Mouse (Mus musculus) neural tube, embryonic 15.5 days (tissue): ENCODE measurements at regions not wholly inside any gene's neighbourhood (a gene's known extent, or its start where the extent isn't known, plus 50 kb on each side); places are given as distances from the start of the nearest gene placed in this dataset.

Experiments
- ATAC-seq: fragments of 200-750 bp; cut with Nextera tagmentation; 2 replicates; pipeline ENCODE4 v1.8.0; 2017; ENCODE audit warnings: mild to moderate bottlenecking, moderate TSS enrichment, moderate library complexity; ENCODE audit not compliant: low FRiP score
- H3K27ac ChIP-seq: fragments of 300-500 bp; sonication (generic); replicated peaks from 2 replicates; pipeline ENCODE4 v1.5.1; 2015; ENCODE audit warnings: mild to moderate bottlenecking, inconsistent platforms
- H3K27me3 ChIP-seq: fragments of 300-500 bp; sonication (generic); replicated peaks from 2 replicates; pipeline ENCODE4 v1.6.1; 2015; ENCODE audit warnings: inconsistent platforms
- H3K36me3 ChIP-seq: fragments of 300-500 bp; sonication (generic); 2 replicates; pipeline ENCODE4 v1.6.1; 2015; ENCODE audit warnings: inconsistent platforms
- H3K4me1 ChIP-seq: fragments of 300-500 bp; sonication (generic); 2 replicates; pipeline ENCODE4 v1.6.1; 2015; ENCODE audit warnings: inconsistent platforms
- H3K4me2 ChIP-seq: fragments of 300-500 bp; sonication (generic); 2 replicates; pipeline ENCODE4 v1.6.1; 2015; ENCODE audit warnings: inconsistent platforms, mild to moderate bottlenecking, moderate library complexity
- H3K4me3 ChIP-seq: fragments of 300-500 bp; sonication (generic); replicated peaks from 2 replicates; pipeline ENCODE4 v1.5.1; 2015; ENCODE audit warnings: mild to moderate bottlenecking, inconsistent platforms
- H3K9ac ChIP-seq: fragments of 300-500 bp; sonication (generic); replicated peaks from 2 replicates; pipeline ENCODE4 v1.6.1; 2015; ENCODE audit warnings: mild to moderate bottlenecking, inconsistent platforms
- H3K9me3 ChIP-seq: fragments of 300-500 bp; sonication (generic); replicated peaks from 2 replicates; pipeline ENCODE4 v1.6.1; 2016; ENCODE audit warnings: inconsistent platforms
- WGBS: fragments of 180-500 bp; shearing (Covaris S2); methylation state at CpG from one replicate; pipeline ENCODE4 v1.1.7; 2015; ENCODE audit warnings: mixed read lengths; 5-methylcytosine and 5-hydroxymethylcytosine counted together

DNA sequence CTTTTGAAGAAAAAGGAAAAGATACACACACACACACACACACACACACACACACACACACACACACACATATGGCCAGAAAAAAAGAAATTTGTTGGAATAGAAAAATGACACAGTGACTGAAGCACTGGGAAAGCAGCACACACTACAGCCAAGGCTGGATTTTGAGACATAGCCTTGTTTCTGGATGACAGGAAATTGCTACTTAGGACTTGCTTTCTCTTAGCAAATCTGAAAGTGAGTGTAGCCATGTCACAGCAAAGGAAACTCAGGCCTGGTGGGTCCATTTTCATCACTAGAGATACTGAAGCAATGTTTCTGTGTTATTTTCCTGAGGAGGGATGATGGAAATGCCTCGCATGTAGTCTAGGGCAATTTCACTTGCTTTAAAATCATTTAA lies 271.3 kb upstream of the Gpc5 start:
- no peak overlapping the region for H3K4me3 ChIP-seq
- no peaks in the 10 kb centered on the region for H3K36me3 ChIP-seq
- no peak for ATAC-seq
- H3K9me3 ChIP-seq = no peaks in the 10 kb centered on the region
- no peaks in the 10 kb centered on the region for H3K27me3 ChIP-seq
- no peak overlapping the region for H3K4me2 ChIP-seq
- H3K27ac ChIP-seq = no peak overlapping the region
- no peak overlapping the region for H3K9ac ChIP-seq
- WGBS = 14% methylated on average over 1 of the region's 1 CpGs
- no peaks in the 10 kb centered on the region for H3K4me1 ChIP-seq

DNA sequence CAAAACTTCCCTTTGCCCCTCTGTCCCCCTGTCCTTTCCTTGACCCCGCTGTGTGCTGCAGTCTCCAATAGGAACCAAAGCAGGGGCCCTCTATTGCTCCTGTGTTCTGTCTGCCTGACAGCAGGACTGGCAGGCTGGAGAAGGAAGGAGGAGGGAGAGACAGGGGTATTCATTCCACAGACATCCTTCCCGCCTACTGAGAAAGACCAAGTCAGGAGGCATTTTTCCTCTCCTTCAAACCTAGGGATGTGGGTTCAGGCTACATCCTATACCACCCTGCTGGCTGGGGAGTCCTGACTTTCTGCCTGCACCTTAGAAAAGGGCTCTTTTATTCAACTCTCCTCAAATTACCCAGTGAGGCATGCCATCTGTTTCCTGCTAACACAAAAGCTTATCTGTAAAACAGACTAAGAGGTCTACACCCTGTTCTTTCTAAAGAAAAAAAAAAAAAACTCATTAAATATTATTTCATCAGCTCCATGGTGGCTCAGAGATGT lies 270.9 kb upstream of the Gpc5 start:
- no peaks in the 10 kb centered on the region for H3K27me3 ChIP-seq
- no peaks in the 10 kb centered on the region for H3K9me3 ChIP-seq
- H3K4me2 ChIP-seq = no peak overlapping the region
- H3K4me3 ChIP-seq = no peak overlapping the region
- no peaks in the 10 kb centered on the region for H3K4me1 ChIP-seq
- 6% methylated on average over 2 of the region's 2 CpGs for WGBS
- no peaks in the 10 kb centered on the region for H3K36me3 ChIP-seq
- ATAC-seq = 0 out of 2 replicates have a peak, but pooled peaks have one; percentile 47
- H3K9ac ChIP-seq = no peak overlapping the region
- H3K27ac ChIP-seq = no peak overlapping the region

DNA sequence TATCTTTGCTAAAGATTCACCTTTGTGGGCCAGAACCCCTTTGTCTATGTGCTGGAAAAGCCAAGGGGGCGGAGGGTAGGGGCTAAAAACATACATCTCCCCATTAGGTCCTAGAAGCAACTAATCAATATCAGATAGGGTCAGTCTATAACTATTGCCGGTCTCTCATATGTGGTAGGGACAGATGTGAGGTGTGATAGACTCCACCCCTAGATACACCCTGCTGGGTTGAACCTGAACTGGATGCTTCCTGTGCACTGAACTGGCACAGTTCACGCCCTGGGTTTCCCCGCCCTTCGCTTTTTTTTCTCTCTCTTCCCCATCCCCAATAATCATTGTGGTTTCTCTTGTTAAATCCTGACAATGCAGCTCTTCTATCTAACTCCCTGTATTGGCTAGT lies 270.3 kb upstream of the Gpc5 start:
- Histone ChIP-seq H3K27ac (no peak overlapping the region), H3K9me3 (no peaks in the 10 kb centered on the region), H3K27me3 (no peaks in the 10 kb centered on the region), H3K4me1 (no peaks in the 10 kb centered on the region), H3K4me3 (no peak overlapping the region), H3K4me2 (no peak overlapping the region), H3K36me3 (no peaks in the 10 kb centered on the region), H3K9ac (no peak overlapping the region)
- WGBS = 83% methylated on average over 5 of the region's 5 CpGs
- ATAC-seq = no peak

DNA sequence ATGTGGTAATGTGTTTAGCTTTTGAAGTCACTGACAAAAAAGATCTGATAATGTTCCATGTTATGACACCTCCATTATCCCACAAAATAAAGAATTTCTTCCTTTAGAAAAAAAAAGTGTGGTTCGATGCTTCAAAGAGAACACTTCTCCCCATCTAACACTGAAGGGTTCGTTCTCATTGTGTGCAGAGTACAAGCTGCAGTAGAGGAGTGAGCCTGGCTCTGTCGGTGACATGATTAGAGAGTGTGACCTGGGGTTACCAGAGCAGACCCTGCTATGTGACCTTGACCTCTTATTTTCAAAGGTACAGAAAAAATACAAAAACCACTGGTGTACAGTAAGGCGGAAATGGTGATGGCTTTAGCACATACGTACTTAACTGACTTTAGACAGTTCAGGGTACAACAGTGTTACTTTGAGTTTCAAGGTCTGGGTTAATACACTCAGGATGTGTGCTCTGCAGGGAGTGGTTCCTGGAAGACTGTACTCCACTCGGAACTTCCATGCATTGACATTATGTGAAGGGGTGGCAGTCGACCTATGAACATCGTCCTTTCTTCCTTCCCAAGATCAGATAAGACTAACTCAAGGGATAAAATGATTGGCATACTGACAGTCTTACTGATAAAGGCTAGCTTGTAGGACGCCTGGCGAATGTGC lies 265.2 kb upstream of the Gpc5 start:
- no peak overlapping the region for H3K4me3 ChIP-seq
- H3K9ac ChIP-seq = no peak overlapping the region
- no peaks in the 10 kb centered on the region for H3K36me3 ChIP-seq
- H3K9me3 ChIP-seq = no peaks in the 10 kb centered on the region
- no peaks in the 10 kb centered on the region for H3K27me3 ChIP-seq
- no peak overlapping the region for H3K4me2 ChIP-seq
- ATAC-seq = no peak
- 82% methylated on average over 10 of the region's 10 CpGs for WGBS
- no peak overlapping the region for H3K27ac ChIP-seq
- H3K4me1 ChIP-seq = peaks cover 3% of the 10 kb centered on the region; the same call in 1 of the 2 replicates

DNA sequence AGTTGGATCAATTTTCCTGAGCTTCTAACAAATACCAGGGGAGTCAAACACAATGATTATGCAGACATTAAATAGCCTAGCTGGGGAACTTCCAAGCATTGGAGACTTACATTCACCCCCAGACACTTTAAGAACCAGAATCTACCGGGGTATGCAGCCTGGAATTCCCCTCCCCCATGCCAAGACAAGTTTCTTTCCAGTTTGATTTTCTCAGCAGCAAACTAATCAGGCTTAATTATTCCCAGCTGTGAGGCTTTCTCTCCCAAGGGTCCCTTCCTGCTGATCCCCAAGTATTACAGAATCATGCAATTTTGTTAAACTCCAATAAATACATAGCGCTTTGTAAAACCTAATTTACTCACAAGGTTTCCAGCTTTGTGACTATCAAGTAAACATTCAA lies 262.7 kb upstream of the Gpc5 start:
- Histone ChIP-seq H3K9me3 (no peaks in the 10 kb centered on the region), H3K4me1 (peaks cover 3% of the 10 kb centered on the region; the same call in 1 of the 2 replicates), H3K27me3 (no peaks in the 10 kb centered on the region), H3K4me2 (no peak overlapping the region), H3K9ac (no peak overlapping the region), H3K4me3 (no peak overlapping the region), H3K27ac (no peak overlapping the region), H3K36me3 (no peaks in the 10 kb centered on the region)
- peak; percentile 31; the same call in 1 of the 2 replicates for ATAC-seq
- 29% methylated on average over 2 of the region's 2 CpGs for WGBS

DNA sequence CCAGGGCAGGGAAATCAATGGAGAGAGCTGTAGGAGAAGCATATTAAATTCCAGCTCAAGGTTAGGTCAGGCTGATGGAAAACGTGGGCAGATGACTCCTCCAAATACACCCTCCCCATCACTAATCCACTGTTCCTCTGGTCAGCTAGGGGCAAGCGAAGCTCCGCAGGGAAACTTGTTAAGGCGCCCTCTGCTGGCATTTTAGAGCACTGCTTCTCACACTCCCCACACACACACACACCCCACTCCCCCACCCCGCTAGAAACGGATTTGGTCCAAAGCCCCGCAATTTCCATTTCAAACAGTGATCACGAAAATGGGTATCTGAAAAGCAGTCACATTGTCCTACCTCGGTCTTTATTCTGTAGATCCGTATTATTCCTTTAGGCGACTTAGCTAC lies 259.0 kb upstream of the Gpc5 start:
- H3K4me2 ChIP-seq = no peak overlapping the region
- H3K27me3 ChIP-seq = no peaks in the 10 kb centered on the region
- H3K9me3 ChIP-seq = no peaks in the 10 kb centered on the region
- H3K9ac ChIP-seq = no peak overlapping the region
- H3K27ac ChIP-seq = no peak overlapping the region
- H3K36me3 ChIP-seq = no peaks in the 10 kb centered on the region
- no peak for ATAC-seq
- peaks cover 8% of the 10 kb centered on the region; the same call in 1 of the 2 replicates for H3K4me1 ChIP-seq
- no peak overlapping the region for H3K4me3 ChIP-seq
- 62% methylated on average over 11 of the region's 11 CpGs for WGBS

DNA sequence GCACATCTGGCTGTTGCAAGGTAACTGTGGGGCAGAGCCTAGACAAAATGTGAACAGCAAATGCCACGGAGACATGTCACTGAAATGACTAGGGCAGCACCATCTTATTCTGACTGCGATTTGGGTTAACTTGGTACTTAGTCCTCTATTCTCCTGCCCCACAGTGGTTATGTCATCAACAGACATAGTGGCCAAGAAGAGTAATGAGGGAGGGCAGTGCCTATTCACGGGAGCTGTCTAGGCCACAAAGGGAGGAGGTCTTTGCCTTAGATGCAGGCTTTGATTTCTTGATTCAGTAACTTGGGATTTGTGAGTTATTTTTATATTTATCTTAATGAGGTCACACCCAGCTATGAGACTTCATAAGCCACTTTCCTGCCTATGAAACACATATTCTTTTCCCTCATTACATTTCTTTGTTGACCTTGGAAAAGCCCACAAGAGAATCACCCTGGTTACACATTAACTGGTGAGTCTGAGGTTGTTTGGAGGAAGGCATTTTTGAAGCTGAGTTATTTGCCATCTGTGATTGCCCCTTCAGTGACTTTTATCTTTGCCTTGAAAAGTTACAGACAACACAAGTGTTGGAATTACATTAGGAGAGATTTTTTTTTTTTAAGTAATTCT lies 255.2 kb upstream of the Gpc5 start:
- 28% methylated on average over 3 of the region's 3 CpGs for WGBS
- H3K4me3 ChIP-seq = no peak overlapping the region
- H3K9me3 ChIP-seq = no peaks in the 10 kb centered on the region
- no peak overlapping the region for H3K4me2 ChIP-seq
- no peak overlapping the region for H3K27ac ChIP-seq
- peaks cover 6% of the 10 kb centered on the region; the same call in 1 of the 2 replicates for H3K4me1 ChIP-seq
- ATAC-seq = no peak
- H3K27me3 ChIP-seq = no peaks in the 10 kb centered on the region
- H3K36me3 ChIP-seq = no peaks in the 10 kb centered on the region
- H3K9ac ChIP-seq = no peak overlapping the region

DNA sequence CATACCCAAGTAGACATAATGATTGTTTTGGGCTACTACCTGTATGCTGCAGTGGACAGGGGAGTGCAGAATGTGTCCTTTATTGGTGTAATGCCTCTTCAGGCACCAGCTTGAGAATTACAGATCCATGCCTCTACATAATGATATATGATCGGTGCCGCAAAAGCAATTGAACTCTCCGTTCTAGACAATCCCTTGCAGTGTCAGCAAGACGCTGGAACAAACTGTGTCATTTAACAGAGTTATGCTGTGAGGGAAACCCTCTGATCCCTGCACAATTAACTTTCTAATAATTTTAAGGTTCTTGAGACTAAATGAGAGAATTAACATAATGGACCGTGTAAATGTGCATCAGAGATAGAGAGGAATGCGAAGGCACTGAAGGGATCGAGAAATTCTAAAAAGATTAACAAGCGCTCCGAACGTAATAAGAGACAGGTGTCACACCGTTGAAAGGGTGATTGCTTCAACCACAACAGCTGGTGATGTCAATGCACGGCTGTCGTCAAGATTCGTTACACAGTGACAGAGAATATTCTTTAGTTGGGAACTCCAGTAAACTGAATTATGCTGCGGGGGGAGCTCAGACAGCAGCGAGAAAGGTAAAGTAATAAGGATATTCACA lies 254.3 kb upstream of the Gpc5 start:
- Histone ChIP-seq H3K4me2 (peak overlapping the region; percentile 42), H3K27ac (no peak overlapping the region), H3K36me3 (no peaks in the 10 kb centered on the region), H3K4me1 (peaks cover 6% of the 10 kb centered on the region; the same call in 1 of the 2 replicates), H3K9me3 (no peaks in the 10 kb centered on the region), H3K4me3 (peak overlapping the region; percentile 14; the same call in 1 of the 2 replicates), H3K27me3 (no peaks in the 10 kb centered on the region), H3K9ac (no peak overlapping the region)
- ATAC-seq = peak; percentile 35; the same call in 1 of the 2 replicates
- WGBS = 15% methylated on average over 16 of the region's 16 CpGs

DNA sequence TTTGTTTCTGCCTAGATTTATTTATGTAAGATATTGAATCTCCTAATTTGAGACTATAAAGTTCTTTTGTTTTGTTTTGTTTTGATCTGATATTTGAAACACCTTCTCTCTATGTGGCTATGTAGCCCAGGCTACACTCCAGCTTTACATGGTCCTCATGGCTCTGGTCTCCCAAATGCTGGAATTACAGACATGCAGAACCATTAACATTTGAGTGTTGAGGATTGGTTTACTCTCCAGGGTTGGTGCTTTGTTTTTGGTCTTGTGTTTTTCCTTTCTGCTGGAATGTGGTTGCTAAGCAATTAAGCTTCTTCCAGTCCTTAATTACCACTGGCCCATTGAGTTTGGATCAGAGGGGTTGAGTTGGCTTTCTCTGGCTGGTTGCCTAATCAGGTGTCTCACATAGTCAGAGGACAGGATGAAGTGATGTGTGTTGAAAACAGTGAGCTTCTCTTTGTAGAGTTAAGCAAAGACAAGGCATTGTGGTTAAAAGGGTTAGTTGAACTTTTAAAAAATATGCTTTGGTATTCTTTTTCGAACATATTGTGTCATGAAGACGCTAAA lies 252.6 kb upstream of the Gpc5 start:
- Histone ChIP-seq H3K27ac (no peak overlapping the region), H3K9me3 (no peaks in the 10 kb centered on the region), H3K36me3 (no peaks in the 10 kb centered on the region), H3K4me1 (peaks cover 6% of the 10 kb centered on the region; the same call in 1 of the 2 replicates), H3K27me3 (no peaks in the 10 kb centered on the region), H3K4me3 (no peak overlapping the region), H3K9ac (no peak overlapping the region), H3K4me2 (no peak overlapping the region)
- WGBS = 67% methylated on average over 2 of the region's 2 CpGs
- ATAC-seq = no peak

DNA sequence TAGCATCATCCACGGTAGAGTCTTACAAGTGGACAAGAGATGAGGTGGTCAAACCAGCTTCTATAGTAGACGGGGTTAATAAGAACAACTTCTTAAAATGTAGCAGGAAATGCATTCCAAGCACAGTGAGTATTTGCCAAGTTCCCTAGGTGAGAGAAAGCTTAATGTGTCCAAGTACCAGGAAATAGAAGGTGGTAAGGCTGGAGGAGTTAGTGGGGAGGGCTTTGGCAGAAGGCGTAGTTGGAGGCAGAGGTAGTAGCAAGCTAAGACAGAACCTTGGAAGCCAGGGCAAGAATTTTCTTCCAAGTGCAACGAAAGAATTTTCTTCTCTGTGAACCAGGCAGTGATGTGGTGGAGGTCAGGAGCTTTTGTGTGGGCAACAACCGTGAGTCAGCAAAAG lies 251.2 kb upstream of the Gpc5 start:
- ATAC-seq = no peak
- no peak overlapping the region for H3K27ac ChIP-seq
- no peaks in the 10 kb centered on the region for H3K9me3 ChIP-seq
- no peak overlapping the region for H3K9ac ChIP-seq
- H3K27me3 ChIP-seq = no peaks in the 10 kb centered on the region
- WGBS = 91% methylated on average over 5 of the region's 5 CpGs
- H3K36me3 ChIP-seq = no peaks in the 10 kb centered on the region
- H3K4me1 ChIP-seq = peaks cover 6% of the 10 kb centered on the region; the same call in 1 of the 2 replicates
- no peak overlapping the region for H3K4me2 ChIP-seq
- no peak overlapping the region for H3K4me3 ChIP-seq

DNA sequence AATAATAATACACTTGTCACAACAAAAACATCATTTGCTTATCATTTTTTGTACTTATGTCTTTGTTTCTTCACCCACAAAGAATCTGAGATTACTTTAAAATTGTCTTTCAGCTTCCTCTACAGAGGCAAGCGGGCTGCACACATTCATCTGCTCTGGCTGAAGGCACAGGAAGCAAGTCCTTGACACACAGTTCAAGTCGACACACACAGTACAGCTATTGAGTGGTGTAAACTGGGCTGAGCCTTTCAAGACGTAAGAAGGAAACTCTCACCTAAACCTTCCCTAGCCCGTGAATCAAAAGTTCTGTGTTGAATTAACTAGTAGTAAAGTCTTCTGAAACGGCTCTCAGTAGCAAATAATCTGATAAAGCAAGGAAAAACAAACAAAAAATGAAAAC lies 250.5 kb upstream of the Gpc5 start:
- Histone ChIP-seq H3K4me3 (no peak overlapping the region), H3K4me2 (no peak overlapping the region), H3K9ac (no peak overlapping the region), H3K36me3 (no peaks in the 10 kb centered on the region), H3K27me3 (no peaks in the 10 kb centered on the region), H3K4me1 (peaks cover 6% of the 10 kb centered on the region; the same call in 1 of the 2 replicates), H3K9me3 (no peaks in the 10 kb centered on the region), H3K27ac (no peak overlapping the region)
- no peak for ATAC-seq
- WGBS = 65% methylated on average over 5 of the region's 5 CpGs
